Mouse (Mus musculus): ENCODE data around the gene Smyd3.

Gene Smyd3

DNA sequence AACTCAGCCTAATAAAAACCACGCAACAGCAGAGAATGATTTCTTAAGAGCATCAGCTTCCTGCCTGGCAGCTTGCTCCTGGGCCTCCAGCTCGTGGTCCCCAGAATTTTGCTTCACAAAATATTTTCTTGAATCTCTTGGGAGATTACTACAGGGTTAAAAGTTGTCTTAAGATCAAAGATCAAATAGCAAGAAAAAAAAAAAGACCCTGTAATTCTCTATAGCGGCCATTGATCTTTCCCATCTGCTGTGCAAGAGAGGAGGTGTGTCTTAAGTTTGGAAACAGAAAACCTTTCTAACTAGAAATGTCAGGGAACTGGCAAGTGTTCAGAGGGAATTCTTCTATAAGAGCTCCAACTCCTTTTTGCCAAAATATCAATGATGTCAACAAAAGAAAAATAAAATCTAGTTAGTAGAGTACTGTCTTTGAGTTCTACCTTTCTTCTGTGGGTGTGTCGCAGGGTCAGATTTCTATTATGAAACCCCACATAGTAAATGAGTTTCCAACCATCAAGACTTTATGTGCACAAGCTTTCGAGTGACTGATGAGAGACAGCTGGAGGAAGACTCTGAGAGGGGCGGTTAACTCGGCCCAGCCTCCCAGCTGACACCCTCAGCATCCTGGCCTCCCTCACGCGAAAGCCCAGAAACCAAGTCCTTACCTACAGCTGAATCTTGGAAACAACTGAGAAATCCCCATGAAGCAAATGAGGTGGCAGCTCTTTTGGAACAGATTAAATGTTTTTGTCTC lies 59.4 kb downstream of the Smyd3 start:
- no peak for DNase-seq

DNA sequence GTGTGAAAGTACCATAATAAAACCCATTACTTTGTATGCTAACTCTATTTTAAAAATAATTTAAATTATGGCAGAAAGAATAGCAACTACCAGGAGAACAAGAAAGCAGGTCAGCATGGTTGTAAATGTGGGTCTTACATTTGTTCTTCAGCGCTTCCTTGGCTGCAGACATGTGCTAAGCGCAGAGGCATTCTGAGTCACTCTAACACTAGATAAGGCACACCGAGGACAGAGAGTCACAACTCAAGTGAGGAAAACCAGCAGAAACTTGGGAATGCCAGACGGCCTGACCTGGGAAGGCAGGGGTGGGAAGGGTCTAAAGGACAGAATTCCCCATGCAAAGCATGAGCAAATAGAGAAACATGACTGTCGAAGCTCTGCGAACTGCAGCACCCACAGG lies 63.2 kb downstream of the Smyd3 start:
- DNase-seq, result no peak

DNA sequence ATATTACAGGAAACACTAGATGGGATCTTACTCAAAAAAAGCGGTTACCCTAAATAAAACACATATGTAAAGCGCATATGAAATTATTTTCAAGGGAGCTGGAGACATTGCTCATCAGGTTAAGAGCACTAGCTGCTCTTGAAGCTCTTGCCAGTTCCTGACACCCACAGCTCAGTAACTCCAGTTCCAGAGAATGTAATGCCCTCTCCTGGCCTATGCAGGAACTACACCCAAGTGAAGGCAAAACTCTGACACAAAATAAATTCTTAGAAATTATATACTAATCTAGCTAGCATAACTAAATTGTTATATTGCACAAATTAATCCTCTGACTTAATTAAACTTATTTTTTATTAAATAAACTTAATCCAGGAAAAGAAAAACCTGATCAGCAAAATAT lies 66.6 kb downstream of the Smyd3 start:
- DNase-seq, result no peak

DNA sequence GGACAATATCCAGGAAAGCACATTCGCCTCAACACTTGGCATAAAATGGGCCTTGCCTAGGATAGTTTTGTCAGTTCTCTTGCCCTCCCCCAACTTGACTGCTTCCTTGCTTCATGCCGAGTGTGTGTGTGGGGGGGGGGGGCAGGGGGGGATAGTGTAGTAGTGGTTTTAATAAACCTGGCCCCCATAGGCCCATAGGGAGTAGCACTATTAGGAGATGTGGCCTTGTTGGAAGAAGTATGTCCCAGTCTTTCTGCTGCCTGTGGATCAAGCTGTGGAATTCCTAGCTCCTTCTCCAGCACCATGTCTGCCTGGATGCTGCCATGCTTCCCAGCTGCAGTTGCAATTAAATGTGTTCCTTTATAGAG lies 71.0 kb downstream of the Smyd3 start:
- DNase-seq, result no peak

DNA sequence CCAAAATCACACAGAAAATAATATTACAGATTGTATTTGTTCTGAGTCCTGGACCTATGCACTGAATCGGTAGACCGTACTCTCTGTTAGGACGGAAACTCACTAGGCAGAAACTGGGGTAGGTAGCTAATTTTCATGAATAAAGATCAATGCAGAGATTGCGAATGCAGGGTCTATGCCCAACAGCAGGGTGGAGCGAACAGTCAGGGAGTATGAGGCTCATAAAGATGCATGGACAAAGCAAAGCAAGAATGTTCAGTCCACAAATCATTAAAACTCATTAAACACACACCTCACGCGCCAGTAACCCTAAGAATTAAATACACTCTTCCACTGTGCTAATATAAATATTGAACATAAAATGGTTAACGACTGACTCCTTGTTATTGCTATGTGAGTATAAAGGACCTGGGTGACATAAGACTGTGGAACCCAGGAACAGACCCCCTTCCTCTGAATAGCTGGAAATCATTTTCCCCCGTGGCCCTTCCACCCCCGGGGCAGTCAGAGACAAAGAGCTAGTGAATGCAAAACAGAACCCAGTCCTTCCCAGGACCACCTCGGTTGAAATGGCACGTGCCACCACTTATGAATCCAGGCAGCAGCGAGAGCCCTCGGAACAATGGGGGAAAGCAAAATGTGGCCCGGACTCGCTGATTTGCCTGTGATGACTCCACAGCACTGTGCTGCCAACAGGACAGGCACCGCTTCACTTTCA lies 71.6 kb downstream of the Smyd3 start:
- DNase-seq, result no peak

DNA sequence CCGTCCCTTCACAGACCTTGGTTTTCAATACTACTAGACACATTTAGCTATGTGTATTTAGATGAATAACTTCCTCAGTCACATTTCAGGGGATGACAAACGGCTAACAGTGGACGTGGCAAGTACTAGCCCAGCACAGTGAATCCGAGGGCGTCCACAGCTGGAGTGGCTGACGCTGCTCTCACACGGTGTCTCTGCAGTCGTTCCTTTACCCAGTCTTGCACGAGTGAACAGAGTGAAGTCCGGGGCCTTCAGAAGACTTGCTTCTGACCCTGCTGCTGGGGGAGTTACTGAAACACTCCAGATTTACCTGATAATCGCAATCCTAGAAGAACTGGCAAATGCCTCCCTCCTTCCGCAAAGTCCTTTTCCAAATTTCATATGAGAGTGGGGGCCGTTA lies 74.0 kb downstream of the Smyd3 start:
- DNase-seq, result no peak

DNA sequence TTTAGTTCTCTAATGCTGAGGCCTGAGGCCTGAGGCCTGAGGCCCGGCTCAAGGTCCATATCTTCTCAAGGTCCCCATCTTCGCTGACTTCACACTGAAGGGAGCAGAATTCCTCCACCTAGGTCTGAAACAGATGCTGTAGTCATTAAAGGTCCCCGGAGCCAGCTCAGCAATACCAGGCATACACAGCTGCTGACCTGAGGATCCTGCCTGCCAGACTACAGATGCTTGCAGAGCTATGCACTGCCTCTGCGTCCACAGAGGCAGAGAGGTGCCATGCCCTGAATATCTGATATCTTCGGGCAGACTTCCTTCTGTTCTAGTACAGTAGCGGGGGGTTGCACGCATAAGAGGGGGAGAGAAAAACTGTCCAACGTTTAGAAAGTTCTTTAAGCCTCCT lies 74.4 kb downstream of the Smyd3 start:
- DNase-seq, result no peak

DNA sequence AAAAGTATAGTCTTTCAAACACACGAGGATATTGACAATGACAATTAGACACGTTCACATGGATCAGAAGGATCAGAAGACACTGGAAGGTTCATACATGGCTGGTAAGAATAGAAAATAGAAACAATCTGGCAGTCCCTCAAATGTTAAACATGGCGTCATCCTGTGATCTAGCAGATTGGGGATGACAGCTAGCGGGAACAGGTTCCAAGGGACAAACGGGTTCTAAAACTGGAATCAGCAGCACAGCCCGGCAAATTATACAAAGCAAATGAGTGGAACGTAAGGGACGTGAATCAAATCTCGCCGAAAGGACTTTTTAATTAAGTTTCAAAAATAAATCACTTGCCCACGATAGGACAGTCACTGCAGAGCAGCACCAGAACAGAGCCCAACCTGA lies 81.2 kb downstream of the Smyd3 start:
- DNase-seq, result no peak

DNA sequence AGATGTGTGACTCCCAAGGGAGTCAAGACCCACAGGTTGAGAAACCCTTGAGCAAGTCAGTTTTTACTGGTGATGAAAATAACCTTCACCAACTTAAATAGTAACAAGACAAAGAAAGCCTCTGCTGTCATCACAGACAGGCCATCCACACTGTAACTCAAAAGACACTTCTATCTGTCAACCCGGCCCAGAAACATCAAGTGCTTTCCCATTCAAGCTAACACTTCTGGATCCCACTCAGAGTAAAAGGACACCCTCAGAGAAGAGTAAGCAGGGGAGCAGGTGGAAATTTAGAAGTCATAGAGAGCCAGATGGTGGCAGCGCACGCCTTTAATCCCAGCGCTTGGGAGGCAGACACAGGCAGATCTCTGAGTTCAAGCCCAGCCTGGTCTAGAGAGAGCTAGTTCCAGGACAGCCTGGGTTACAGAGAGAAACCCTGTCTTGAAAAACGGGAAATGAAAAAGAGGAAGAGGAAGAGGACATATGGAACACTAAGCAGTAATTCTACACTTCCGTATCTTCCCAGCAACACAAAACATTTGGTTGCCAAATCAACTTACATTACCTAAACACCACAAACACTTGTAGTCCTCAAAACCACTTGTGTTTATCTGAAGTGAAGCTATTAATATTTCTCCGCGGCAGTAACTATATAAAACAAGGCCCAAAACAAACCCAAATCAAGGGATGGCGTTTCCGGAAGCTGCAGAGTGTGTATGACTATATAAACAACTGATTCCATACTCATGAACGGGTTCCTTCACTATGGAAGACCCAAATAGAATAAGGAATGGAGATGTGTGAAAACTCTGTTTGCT lies 83.2 kb downstream of the Smyd3 start:
- DNase-seq, result no peak

DNA sequence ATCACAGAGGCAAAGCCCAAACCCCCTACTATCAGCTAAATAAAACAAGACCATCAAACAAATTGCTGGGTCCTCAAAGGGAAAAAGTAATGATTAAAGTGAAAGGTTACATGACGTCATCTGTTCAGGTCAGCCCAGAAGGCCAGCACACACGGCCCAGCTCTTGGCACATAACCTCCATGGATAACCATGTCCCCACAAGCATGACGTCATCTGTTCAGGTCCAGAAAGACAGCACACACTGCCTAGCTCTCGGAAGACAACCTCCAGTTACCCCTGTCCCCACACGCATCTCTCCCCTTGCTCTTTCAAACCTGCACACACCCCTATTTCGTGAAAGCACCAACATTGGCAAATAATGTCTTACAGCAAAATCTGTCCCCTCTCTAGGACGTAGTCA lies 84.0 kb downstream of the Smyd3 start:
- DNase-seq, result no peak

DNA sequence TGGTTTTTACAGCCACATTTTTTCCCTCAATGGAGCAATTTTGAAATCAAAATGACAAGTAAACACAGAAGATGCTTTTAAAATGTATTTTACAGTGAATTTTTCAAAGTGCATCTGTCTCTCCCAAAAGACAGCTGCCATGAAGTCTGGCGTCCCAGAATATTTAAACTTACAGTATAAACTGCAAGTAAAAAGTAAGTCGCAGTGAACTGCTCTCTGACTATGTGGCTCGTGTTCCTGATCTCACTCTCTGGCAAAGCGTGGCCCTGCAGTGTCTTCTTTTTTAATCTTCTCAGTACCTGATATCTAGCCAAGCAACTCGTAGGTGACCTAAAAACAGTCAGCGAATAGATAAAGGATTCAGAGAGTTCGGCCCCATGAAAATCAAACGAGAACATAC lies 84.5 kb downstream of the Smyd3 start:
- DNase-seq, result no peak

DNA sequence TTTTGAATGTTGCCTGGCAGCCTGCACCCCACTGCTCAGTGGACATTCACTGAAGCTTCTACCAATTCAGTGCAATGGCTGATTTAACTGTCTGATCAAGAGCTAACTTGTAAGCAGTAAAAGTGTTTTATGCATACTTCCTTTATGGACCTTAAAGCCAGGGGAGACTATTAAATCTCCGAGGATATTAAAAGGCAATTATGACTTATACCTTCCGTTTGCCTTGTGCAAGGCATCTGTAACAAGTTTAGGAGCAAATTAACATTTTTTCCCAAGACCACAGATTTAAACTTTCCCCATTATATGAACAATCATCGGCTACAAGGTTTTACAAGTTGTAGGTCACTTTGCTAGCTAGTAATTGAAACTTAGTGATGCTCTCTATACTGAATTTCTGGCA lies 87.8 kb downstream of the Smyd3 start:
- no peak for DNase-seq

DNA sequence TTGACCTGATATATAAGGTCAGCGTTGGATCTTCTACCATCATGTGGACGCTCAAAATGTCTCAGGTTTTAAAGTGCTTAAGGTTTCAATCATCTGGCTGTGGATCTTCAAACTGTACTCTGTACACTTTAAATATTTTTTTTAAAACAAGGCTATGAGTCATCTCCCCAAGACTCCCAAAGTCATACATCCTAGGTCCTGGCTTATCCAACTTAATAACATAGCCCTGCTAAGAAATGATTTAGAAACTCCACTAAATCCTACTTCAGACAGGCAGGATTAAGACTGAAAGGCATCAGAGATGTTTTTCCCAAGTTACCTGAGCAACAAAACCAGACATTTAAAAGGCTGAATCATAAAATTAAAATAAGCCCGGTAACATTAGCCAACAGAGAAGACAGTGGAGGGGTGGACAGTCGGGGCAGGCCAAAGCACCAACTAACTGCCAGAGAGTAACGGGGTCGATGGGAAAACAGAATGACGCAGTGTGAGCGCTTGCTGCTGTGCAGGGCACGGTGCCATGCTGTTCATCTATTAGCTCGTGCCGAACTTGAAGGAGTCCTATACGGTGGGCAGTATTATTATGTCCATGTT lies 92.9 kb downstream of the Smyd3 start:
- DNase-seq, result no peak

DNA sequence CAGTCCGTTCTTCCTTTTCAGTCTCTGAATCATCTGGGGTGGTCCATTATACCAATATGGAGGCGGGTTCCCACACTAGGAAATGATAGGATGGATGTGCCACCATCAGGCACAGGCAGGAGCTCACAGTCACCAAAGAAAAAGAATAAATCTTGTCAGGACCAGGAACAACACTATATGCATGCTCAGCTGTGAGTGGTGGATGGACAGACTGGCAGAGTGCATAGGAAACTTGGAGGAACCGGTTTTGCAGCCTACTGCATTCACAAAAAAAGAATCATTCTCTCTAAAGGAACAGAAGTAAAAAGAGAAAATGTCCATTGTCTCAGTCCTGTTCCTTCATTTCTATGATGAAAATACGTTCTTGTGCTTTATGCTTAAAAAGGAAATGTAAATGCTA lies 98.8 kb downstream of the Smyd3 start:
- no peak for DNase-seq

DNA sequence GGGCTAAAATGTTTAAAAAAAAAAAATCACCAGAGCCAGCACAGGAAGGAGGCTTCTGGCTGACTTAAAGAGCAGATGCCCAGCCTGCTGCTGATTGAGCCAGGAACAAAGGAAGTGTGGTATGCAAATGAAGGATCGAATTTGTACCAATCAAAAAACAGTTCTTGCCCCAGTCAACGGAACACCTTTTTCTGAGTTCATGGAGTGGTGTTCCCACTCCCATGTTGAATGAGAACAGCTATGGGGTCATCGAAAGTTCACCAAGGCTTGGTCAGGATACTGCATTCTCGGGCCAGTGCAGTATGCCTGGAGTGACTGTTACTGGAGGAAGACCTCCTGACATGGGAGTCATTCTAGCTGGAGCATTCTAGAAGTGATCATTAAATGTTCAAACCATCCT lies 109.8 kb downstream of the Smyd3 start:
- no peak for DNase-seq

DNA sequence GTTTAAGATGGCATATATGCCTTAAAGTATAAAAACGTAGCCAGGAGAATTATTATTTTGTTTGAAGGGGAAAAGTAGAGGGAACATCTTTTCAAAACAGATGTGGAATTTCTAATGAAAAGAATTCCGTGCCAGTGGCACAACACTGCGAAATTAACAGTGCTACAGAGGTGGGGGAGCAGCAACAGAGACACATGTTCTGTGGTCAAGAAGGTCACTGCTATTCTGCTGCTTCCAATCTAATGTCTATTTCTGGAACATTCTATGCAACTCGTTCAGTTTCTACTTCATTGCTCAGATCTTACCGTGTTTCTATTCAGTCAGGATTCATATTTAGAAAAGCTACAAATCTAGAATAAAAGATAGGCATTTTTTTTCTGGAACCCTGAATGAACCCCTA lies 117.0 kb downstream of the Smyd3 start:
- DNase-seq, result no peak

DNA sequence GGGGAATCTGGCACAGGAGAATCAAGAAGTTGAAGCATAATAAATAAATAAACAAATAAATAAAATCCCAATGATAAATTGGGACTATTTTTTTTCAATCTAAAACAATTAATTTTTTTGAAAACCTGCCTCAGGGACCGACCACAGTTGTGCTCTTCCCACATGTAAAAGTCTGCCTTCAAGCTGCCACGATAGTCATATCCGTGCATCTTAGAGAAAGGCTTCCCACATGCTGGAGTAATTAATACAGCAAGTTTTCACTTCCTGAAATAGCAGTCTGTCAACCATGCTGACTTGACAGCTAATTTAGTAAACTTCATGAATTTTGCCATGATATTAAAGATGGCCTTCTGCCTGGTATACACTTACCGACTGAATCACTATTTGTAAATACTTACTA lies 119.2 kb downstream of the Smyd3 start:
- DNase-seq, result no peak

DNA sequence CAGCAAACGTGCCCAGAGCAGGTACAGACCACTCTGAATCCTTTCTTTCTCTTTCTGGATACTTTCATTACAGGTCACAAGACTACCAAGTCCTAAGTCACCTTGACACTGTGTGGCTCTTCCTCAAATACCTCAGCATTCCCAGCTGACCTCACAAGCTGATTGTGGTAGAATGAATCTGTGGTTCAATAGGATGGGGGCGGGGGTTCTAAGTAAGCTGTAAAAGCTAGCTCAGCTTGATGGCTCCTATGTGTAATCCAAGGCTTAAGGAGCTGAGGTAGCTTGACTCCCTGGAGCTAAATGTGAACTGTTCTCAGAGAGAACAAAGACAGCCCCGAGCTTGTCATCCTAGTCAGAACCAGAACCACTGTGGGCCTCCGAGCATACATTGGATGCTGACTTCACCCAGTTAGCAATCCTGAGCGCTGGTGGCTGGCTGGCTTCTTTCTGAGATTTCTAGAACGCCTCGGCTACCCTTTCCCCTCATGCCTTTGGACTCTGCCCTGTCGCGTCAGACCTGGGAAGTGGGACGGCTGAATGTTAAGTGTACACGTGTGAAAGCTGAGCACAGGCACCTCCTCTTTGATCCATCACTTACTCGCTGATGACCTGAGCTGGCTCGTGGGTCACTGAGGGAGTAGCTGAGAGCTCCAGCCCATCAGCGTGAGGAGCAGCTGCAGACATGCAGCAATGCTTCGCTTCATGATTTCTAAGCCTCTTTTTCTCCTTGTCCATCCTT lies 131.4 kb downstream of the Smyd3 start:
- no peak for DNase-seq

DNA sequence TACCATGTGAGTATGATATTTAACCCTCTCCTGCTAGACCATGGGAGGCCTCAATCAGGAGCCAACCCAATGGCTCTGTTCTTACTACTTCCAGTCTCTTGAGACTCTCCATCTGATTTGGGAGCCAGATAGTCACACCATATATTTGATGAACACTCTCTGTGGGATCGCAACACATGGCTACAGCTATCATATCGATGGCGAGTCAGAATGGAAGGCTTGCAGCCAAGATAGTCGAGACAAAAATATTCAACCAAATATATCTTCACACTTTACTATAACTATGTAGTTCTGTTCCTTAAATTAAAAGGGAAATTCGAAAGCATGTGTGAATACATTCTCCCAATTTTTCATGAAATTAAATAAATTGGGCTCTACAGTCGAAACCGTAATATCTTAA lies 132.2 kb downstream of the Smyd3 start:
- DNase-seq, result no peak

DNA sequence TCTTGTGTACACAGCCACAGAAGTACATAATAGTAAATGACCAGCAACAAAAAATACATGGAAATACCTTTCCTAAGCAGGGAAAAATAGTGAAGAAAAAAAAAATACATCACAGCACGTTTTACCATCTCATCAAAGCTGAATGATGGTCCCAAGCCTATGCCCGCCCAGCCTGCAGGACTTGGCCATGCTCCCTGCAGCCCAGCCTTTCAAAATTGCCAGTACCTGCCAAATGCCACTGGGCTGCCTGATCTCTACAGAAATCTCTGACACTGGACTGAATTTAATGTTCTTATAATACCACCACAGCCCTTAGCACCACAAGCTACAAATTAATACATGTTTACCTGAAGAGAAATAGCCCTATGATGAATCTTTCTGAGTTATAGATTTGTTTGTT lies 133.5 kb downstream of the Smyd3 start:
- DNase-seq, result no peak

DNA sequence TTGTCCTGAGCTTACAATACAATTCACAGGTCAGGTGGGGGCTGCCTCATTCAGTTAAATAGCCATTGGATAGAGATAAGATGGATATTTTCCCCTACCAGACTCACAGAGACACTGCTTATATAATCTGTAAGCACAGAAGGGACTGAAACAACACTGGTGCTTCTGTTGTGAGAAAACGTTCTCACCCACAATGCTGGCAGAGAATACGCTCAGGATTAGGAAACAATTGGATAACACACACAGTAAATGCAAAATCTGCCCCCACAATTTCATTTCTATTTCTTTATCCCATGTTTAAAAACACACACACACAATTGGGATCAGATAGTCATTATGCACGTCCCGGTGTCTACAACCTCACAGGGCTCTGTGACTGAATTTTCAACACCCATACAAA lies 139.7 kb downstream of the Smyd3 start:
- no peak for DNase-seq

DNA sequence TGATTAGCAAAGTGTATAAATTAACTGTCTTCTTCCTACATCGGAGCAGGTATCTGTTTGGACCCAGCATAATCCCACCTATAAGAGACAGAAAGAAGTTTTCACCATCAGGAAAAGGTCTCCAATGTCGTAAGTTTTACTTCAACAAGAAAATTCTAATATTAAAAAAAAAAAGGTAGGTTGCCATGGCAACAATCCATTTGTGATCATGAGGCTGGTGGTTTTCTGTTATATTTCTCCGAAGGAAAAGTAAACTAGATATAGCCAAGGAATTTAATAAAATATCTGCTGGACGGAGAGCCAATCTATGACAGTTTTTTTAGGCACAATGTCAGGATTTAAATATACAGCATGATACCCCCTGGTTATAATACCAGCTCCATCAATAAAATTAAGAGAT lies 142.9 kb downstream of the Smyd3 start:
- no peak for DNase-seq

DNA sequence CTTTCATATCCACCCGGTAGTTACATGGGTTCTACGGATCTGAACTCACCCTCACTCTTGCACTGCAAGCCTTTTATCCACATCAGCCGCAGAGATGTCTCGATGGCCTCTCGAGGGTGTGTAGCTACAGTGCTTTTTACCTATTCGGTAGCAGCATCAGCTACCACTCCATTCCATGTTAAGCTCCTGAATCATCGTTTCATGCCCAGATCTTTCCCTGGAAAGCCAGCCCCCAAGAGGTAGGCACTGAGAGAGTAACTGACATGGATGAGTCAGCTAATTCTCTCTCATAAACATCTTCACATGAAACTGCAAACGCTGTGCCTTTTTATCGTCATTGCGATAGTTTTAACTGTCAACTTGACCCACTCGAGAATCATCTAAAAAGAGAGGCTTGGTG lies 143.9 kb downstream of the Smyd3 start:
- no peak for DNase-seq

Data from spleen, adult 18-20 months (tissue).